ENCODE assay signal across 4 mouse cellular contexts in the genomic region with DNA sequence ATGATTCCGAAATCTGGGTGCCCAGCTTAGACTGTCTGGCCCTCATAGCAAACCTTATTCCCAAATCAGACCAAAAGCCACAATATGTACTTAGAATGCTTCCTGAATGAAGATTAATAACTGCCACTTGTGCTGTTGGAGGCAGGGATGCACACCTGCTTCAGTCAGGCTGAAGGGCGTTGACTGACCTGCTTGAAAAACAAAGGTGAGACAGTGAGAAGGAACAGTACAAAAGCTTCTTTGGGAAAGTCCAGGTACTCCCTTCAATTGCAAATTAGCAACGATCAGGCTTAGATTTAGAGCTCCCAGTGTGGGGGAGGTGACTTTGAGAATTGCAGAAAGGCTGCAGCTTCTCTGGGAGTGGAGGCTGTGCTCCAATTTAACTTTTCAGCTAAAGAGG.
DNase-seq lines count a peak whose midpoint lies in the region; TF ChIP-seq lines count a peak whose summit lies in the region.
"Not testable (repeated sequence)": the region's sequence is repeated elsewhere in the genome, so short reads cannot be mapped to it uniquely, and the experiment has no call there.

No protein-coding gene starts in this region.

- not testable (repeated sequence) for TF ChIP-seq CTCF in ES-Bruce4 (IDR thresholded peaks at IDR 0.05; ENCODE audit: low read depth, low read length)

- H3K36me3 ChIP-seq in ES-Bruce4 (ENCODE audit: control insufficient read depth, insufficient read depth, low read length, poor library complexity, severe bottlenecking), result not testable (repeated sequence)

- not testable (repeated sequence) for H3K4me3 ChIP-seq in ES-Bruce4 (ENCODE audit: low read depth, low read length)

- DNase-seq in ES-CJ7 (ENCODE audit: low read depth, low spot score) (peak; percentile 78), R1 (ENCODE audit: low read depth, low spot score) (peak; percentile 84), ZHBTc4 (ENCODE audit: low read depth, low spot score) (peak; percentile 55)

- not testable (repeated sequence) for H3K9ac ChIP-seq in ES-Bruce4 (ENCODE audit: low read depth, poor library complexity, severe bottlenecking)

- peaks cover 44% of the 10 kb centered on the region for H3K9me3 ChIP-seq in ES-Bruce4 (replicated peaks; ENCODE audit: control insufficient read depth, insufficient read depth, low read length, poor library complexity, severe bottlenecking)

- peak; percentile 66; the same call in 1 of the 2 replicates for TF ChIP-seq EP300 in ES-Bruce4 (IDR thresholded peaks at IDR 0.05; ENCODE audit: insufficient read depth, low read depth, low read length)

- H3K4me1 ChIP-seq in ES-Bruce4 (ENCODE audit: control insufficient read depth, insufficient read depth, low read length), result not testable (repeated sequence)

- not testable (repeated sequence) for TF ChIP-seq POLR2A in ES-Bruce4 (IDR thresholded peaks at IDR 0.05; ENCODE audit: insufficient read depth, low read length)

- H3K27me3 ChIP-seq in ES-Bruce4 (ENCODE audit: control insufficient read depth, insufficient read depth, low read length, poor library complexity, severe bottlenecking), result not testable (repeated sequence)

- H3K27ac ChIP-seq in ES-Bruce4 (ENCODE audit: insufficient read depth, low read length), result peak overlapping the region; percentile 73; the same call in 1 of the 2 replicates
